Mouse (Mus musculus): ENCODE data around the gene Hk3. TPM values are rescaled to one million over a fixed set of nuclear protein-coding genes. Genes with fewer than 3 reads are reported as not detected.

Hk3 gene
- polyA plus RNA-seq, 1 experiment from 2014 or later = 1.2 TPM

GRCm38 (mm10) chr13:55014451-55014850 lies 6.7 kb downstream of the Hk3 start:
- no peak overlapping the region for H3K27ac ChIP-seq (ENCODE audit: low read depth)
- H3K9me3 ChIP-seq (ENCODE audit: low read depth, low read length) = no peaks in the 10 kb centered on the region
- DNase-seq (no peak), ATAC-seq (ENCODE audit: insufficient read depth) (no peak)
- 66% methylated on average over 9 of the region's 9 CpGs for WGBS
- no peak for TF ChIP-seq CTCF (IDR thresholded peaks at IDR 0.05; ENCODE audit: low read depth)
- no peaks in the 10 kb centered on the region for H3K36me3 ChIP-seq (ENCODE audit: insufficient read depth)
- no peak overlapping the region for H3K4me2 ChIP-seq
- no peak overlapping the region for H3K9ac ChIP-seq
- no peak overlapping the region for H3K4me3 ChIP-seq (ENCODE audit: low read depth, low read length)
- H3K27me3 ChIP-seq (ENCODE audit: insufficient read depth, low read length) = no peaks in the 10 kb centered on the region
- H3K4me1 ChIP-seq (ENCODE audit: insufficient read depth) = no peaks in the 10 kb centered on the region; the same call in 1 of the 2 replicates

GRCm38 (mm10) chr13:55013702-55014344 lies 7.4 kb downstream of the Hk3 start:
- WGBS = 30% methylated on average over 9 of the region's 9 CpGs
- DNase-seq (peak; percentile 25), ATAC-seq (ENCODE audit: insufficient read depth) (no peak)
- Histone ChIP-seq H3K9ac (no peak overlapping the region), H3K4me1 (ENCODE audit: insufficient read depth) (no peaks in the 10 kb centered on the region; the same call in 1 of the 2 replicates), H3K4me2 (no peak overlapping the region), H3K27me3 (ENCODE audit: insufficient read depth, low read length) (no peaks in the 10 kb centered on the region), H3K36me3 (ENCODE audit: insufficient read depth) (no peaks in the 10 kb centered on the region), H3K9me3 (ENCODE audit: low read depth, low read length) (no peaks in the 10 kb centered on the region), H3K4me3 (ENCODE audit: low read depth, low read length) (no peak overlapping the region), H3K27ac (ENCODE audit: low read depth) (no peak overlapping the region)
- peak; percentile 17; the same call in 1 of the 2 replicates for TF ChIP-seq CTCF (IDR thresholded peaks at IDR 0.05; ENCODE audit: low read depth)

- H3K4me2 ChIP-seq = peak overlapping the region; percentile 13
- ATAC-seq (ENCODE audit: insufficient read depth) (peak; percentile 35; the same call in 1 of the 2 replicates), DNase-seq (peak; percentile 48)
- H3K36me3 ChIP-seq (ENCODE audit: insufficient read depth) = no peaks in the 10 kb centered on the region
- H3K27me3 ChIP-seq (ENCODE audit: insufficient read depth, low read length) = no peaks in the 10 kb centered on the region
- H3K9me3 ChIP-seq (ENCODE audit: low read depth, low read length) = no peaks in the 10 kb centered on the region
- no peak overlapping the region for H3K9ac ChIP-seq
- peak; percentile 57 for TF ChIP-seq CTCF (IDR thresholded peaks at IDR 0.05; ENCODE audit: low read depth)
- 4% methylated on average over 14 of the region's 14 CpGs for WGBS
- no peak overlapping the region for H3K4me3 ChIP-seq (ENCODE audit: low read depth, low read length)
- H3K4me1 ChIP-seq (ENCODE audit: insufficient read depth) = no peaks in the 10 kb centered on the region; the same call in 1 of the 2 replicates
- H3K27ac ChIP-seq (ENCODE audit: low read depth) = no peak overlapping the region
Measured at GRCm38 (mm10) chr13:55011981-55012478, 9.2 kb downstream of the Hk3 start.

- Histone ChIP-seq H3K27ac (ENCODE audit: low read depth) (no peak overlapping the region), H3K27me3 (ENCODE audit: insufficient read depth, low read length) (no peaks in the 10 kb centered on the region), H3K9ac (no peak overlapping the region), H3K4me3 (ENCODE audit: low read depth, low read length) (no peak overlapping the region), H3K4me2 (no peak overlapping the region), H3K9me3 (ENCODE audit: low read depth, low read length) (no peaks in the 10 kb centered on the region), H3K4me1 (ENCODE audit: insufficient read depth) (no peaks in the 10 kb centered on the region; the same call in 1 of the 2 replicates), H3K36me3 (ENCODE audit: insufficient read depth) (no peaks in the 10 kb centered on the region)
- DNase-seq (no peak), ATAC-seq (ENCODE audit: insufficient read depth) (no peak)
- WGBS = 87% methylated on average over 15 of the region's 15 CpGs
- no peak for TF ChIP-seq CTCF (IDR thresholded peaks at IDR 0.05; ENCODE audit: low read depth)
Measured at GRCm38 (mm10) chr13:55011103-55011502, 10.1 kb downstream of the Hk3 start.

GRCm38 (mm10) chr13:55008589-55008988 lies 12.6 kb downstream of the Hk3 start:
- no peak for TF ChIP-seq CTCF (IDR thresholded peaks at IDR 0.05; ENCODE audit: low read depth)
- H3K4me1 ChIP-seq (ENCODE audit: insufficient read depth) = peaks cover 7% of the 10 kb centered on the region; the same call in 1 of the 2 replicates
- H3K27me3 ChIP-seq (ENCODE audit: insufficient read depth, low read length) = no peaks in the 10 kb centered on the region

GRCm38 (mm10) chr13:55006415-55006742 lies 14.8 kb downstream of the Hk3 start:
- H3K4me2 ChIP-seq = peak overlapping the region; percentile 16; the same call in 1 of the 2 replicates
- whole genome bisulfite sequencing = 42% methylated on average over 7 of the region's 7 CpGs
- H3K9ac ChIP-seq = no peak overlapping the region
- H3K9me3 ChIP-seq (ENCODE audit: low read depth, low read length) = no peaks in the 10 kb centered on the region
- no peak overlapping the region for H3K27ac ChIP-seq (ENCODE audit: low read depth)
- no peaks in the 10 kb centered on the region for H3K36me3 ChIP-seq (ENCODE audit: insufficient read depth)
- DNase-seq (no peak), ATAC-seq (ENCODE audit: insufficient read depth) (no peak)
- 0 out of 2 replicates have a peak, but pooled peaks cover 7% of the 10 kb centered on the region for H3K4me1 ChIP-seq (ENCODE audit: insufficient read depth)
- no peaks in the 10 kb centered on the region for H3K27me3 ChIP-seq (ENCODE audit: insufficient read depth, low read length)
- TF ChIP-seq CTCF (IDR thresholded peaks at IDR 0.05; ENCODE audit: low read depth) = no peak
- H3K4me3 ChIP-seq (ENCODE audit: low read depth, low read length) = no peak overlapping the region

More at GRCm38 (mm10) chr13:55008589-55008988, 12.6 kb downstream of the Hk3 start:
- no peak for DNase-seq
- WGBS = 76% methylated on average over 6 of the region's 6 CpGs
- H3K9ac ChIP-seq = no peak overlapping the region
- no peaks in the 10 kb centered on the region for H3K36me3 ChIP-seq (ENCODE audit: insufficient read depth)
- no peaks in the 10 kb centered on the region for H3K9me3 ChIP-seq (ENCODE audit: low read depth, low read length)
- no peak overlapping the region for H3K4me3 ChIP-seq (ENCODE audit: low read depth, low read length)
- ATAC-seq (ENCODE audit: insufficient read depth) = no peak
- no peak overlapping the region for H3K4me2 ChIP-seq
- no peak overlapping the region for H3K27ac ChIP-seq (ENCODE audit: low read depth)

- peak; percentile 69; the same call in 1 of the 2 replicates for ATAC-seq (ENCODE audit: insufficient read depth)
Measured at GRCm38 (mm10) chr13:55005691-55006414, 15.3 kb downstream of the Hk3 start.

More at GRCm38 (mm10) chr13:55005691-55006414, 15.3 kb downstream of the Hk3 start:
- peak; percentile 52 for DNase-seq
- H3K9me3 ChIP-seq (ENCODE audit: low read depth, low read length) = no peaks in the 10 kb centered on the region
- TF ChIP-seq CTCF (IDR thresholded peaks at IDR 0.05; ENCODE audit: low read depth) = no peak
- WGBS = 28% methylated on average over 31 of the region's 31 CpGs
- H3K4me1 ChIP-seq (ENCODE audit: insufficient read depth) = 0 out of 2 replicates have a peak, but pooled peaks cover 7% of the 10 kb centered on the region
- no peak overlapping the region; the same call in 1 of the 2 replicates for H3K27ac ChIP-seq (ENCODE audit: low read depth)
- H3K9ac ChIP-seq = no peak overlapping the region
- H3K27me3 ChIP-seq (ENCODE audit: insufficient read depth, low read length) = no peaks in the 10 kb centered on the region
- H3K4me3 ChIP-seq (ENCODE audit: low read depth, low read length) = no peak overlapping the region
- H3K36me3 ChIP-seq (ENCODE audit: insufficient read depth) = no peaks in the 10 kb centered on the region
- H3K4me2 ChIP-seq = peak overlapping the region; percentile 16
